Mouse (Mus musculus): ENCODE results near the gene Tex50. TPM values are rescaled to one million over a fixed set of nuclear protein-coding genes. Genes with fewer than 3 reads are reported as not detected.
"Not testable (repeated sequence)": the region's sequence is repeated elsewhere in the genome, so short reads cannot be mapped to it uniquely, and the experiment has no call there.

Tex50 gene
- total RNA-seq (2021): not detected

DNA sequence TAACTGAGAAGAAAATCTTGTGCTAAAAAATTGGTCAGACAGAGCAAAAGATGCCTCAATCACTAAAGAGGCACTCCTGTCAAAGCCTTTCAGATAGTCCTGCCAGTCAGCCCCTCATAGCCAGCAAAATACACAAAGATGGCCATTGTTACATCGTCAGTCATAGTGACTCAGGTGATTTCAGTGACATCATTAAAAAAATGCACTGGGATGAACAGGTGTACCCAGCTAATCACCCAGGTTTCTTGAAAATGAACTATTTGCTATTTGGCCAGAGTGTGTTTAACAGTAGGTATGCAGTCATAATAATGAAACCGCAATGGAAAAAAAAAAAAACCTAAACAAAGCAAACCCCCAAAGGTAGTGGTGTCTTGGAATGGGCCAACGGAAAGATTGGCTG, at the start of gene Tex50:
TSS of gene Tex50 (minus strand) at position 101 of the 400 bp plus-strand sequence.
- intact Hi-C loops (cut with DNase I): no loop called here
- no peak for DNase-seq (ENCODE audit: low spot score in 2 of 2)

DNA sequence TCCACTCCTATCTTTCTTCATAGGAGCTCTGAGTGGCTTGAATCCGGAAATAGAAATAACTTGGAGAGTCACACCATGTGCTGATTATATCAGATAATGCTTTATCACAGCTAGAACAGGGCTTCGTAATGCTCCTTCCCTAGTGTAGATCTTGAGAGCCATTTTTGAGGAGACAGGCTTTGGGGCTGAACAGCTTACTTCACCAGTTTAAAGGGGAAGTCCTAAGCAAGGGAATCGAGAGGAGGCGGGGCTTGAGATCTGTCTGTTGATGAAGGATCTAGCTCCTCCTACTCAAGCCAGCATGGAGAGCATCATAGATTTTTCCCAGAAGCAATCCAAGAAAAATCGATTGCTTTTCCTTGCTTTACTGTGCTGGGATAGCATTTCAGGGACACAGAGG, 40.7 kb upstream of the Tex50 start:
- intact Hi-C loops (cut with DNase I): loop anchor here (5.0 to 10.0 kb wide), 3 partner anchors 87 to 455 kb away; no protein-coding TSS in a partner anchor
- no peak for DNase-seq (ENCODE audit: low spot score in 2 of 2)

DNA sequence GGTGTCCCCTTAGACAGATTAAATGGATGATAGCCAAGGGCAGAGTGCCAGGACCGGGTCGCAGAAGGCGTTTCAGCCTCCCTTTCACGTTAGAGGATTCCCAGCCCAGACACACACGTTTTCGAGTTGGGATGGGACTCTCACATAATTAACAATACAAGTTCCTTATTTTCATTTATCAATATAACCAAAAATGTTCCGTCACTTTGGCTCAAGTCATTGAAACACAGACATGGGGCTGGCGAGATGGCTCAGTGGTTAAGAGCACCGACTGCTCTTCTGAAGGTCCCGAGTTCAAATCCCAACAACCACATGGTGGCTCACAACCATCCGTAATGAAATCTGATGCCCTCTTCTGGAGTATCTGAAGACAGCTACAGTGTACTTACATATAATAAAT, 37.2 kb upstream of the Tex50 start:
- intact Hi-C loops (cut with DNase I): loop anchor here (5.0 to 10.0 kb wide), 3 partner anchors 91 to 452 kb away; no protein-coding TSS in a partner anchor
- DNase-seq (ENCODE audit: low spot score in 2 of 2): not testable (repeated sequence)

DNA sequence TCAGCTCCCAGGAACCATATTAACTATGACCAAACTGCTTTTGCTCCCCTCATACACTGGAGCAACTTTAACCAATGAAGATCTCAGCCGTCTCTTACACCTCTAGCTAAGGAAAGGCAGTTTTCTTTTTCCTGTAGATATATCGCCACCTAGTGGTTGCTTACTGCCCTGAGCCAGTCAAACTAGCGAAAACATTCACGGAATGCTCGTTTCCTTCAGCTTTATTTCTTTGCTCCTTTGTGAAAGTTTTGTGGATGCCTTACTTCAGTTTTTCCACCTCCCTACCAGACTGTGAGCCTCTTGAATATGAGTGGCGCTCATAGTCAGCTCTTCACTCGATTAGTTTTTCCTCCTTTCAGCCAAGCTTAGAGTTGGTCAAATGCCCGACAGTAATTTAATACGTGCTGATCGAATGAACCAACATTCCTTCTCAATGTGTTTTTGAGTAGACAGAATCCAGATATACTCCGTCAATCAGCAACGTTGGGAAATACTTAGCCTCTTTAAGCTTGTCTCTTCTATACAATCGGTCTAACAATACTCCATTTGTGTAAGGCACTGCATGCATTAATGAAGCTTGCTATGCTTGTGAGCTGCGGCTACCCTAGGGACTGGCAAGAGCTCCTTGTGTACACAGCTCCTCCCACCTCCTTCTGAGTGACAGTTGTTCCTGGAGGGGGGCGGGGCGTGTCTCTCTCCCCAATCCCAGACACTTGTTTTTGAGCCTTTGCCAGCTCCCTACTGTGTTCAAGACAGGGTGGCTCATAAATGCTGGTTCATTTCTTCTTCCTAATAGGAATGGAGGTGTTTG, 36.6 kb upstream of the Tex50 start:
- intact Hi-C loops (cut with DNase I): loop anchor here (5.0 to 10.0 kb wide), 3 partner anchors 92 to 451 kb away; no protein-coding TSS in a partner anchor

DNA sequence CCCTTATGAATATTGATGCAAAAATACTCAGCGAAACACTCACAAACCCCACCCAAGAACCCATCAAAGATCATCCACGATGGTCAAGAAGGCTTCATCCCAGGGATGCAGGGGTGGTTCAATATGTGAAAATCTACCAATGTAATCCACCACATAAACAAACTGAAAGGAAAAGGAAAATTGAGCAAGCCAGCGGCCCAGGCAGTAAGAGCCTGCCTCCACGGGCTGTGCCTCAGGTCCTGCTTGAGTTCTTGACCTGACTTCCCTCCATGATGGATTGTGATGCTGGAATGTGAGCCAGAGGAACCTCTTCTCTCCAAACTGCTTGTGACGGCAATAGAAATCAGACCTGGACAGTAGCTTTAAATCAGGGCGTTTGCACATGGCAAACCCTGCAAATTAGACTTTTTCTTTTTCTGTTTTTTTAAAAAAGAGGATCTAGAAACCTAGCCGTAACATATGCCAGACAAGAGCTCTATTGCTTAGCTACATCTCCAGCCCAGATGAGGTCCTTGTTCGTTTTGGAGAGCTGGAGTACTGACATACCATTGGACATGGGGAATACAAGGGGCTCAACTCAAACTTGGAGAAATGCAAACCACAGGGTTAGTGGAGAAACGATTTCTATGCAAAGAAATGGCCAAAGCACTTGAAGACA, 31.3 kb upstream of the Tex50 start:
- DNase-seq (ENCODE audit: low spot score in 2 of 2): no peak
- intact Hi-C loops (cut with DNase I): loop anchor here (10.0 kb wide), 2 partner anchors 226 to 446 kb away; no protein-coding TSS in a partner anchor

More for the DNA sequence above, 36.6 kb upstream of the Tex50 start:
- DNase-seq (ENCODE audit: low spot score in 2 of 2): peak; percentile 79 to 89

DNA sequence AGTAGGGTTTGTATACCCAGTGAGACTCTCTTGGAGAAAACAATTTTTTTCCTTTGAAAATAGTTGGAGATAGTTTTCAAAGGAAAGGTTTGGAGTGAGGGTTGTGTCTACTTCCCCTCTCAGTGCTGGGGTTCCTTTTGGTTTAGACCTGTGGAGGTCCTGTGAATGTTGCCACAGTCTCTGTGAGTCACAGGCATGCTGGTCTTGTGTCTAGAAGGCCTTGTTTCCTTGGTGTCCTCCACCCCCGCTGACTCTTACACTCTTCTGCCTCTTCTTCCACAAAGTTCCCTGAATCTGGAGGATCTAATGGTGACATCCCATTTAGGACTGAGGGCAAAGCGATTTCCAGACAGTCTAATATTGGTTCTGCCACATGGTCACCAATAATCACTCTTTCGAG, 26.3 kb upstream of the Tex50 start:
- no peak for DNase-seq (ENCODE audit: low spot score in 2 of 2)
- intact Hi-C loops (cut with DNase I): no loop called here

DNA sequence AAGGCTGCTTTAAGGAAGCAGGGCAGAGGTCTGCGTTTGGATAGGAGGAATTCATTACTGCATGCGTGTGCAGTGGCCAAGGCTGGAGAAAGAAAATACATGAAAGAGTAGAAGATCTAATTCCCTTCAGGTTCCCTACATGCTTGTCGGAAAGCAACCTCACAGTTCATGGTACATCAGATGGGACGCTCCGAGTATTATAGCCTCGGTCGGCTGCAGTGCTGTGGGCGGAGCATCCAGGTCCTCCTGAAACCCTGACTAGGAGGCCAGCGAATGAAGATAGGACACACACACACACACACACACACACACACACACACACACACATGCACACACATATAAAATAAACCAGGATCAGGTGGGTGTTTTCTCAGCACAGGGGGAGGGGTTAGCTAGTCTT, 24.6 kb upstream of the Tex50 start:
- no peak for DNase-seq (ENCODE audit: low spot score in 2 of 2)
- intact Hi-C loops (cut with DNase I): no loop called here

DNA sequence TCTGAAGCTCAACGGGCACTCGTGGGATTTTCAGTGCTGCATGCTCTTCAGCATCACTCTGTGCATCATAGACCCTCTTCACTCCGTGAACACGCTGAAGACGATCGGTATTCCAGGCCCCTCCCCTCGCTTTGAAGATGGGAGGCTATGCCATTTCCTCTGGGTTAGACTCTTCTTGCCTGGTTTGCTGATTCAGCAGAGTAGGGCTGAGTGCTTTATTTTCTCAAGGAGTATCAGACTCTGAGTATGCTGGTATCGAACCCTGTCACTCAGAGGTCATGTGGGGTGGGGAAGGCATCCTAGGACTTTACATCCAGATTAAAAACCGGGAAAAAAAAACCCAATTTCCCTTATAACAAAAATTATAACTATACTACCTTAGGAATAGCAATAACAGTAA, 23.3 kb upstream of the Tex50 start:
- intact Hi-C loops (cut with DNase I): no loop called here
- DNase-seq (ENCODE audit: low spot score in 2 of 2): no peak

DNA sequence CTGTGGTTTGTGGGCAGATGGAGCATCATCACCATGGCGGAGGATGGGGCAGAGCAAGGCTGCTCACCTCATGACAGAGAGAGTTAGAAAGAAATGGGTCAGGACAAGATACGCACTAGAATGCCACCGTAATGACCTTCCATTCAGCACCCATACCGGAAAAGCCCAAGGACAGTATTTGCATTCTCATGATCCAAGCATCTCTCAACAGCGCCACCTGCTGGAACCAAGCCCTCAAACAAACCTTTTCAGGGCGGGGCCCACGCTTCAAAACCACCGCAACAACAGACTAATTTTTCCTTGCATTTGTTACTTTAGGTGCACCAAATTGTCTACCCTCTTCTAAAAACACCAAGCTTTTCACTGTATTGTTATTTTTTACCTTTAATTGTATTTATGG, 21.6 kb upstream of the Tex50 start:
- DNase-seq (ENCODE audit: low spot score in 2 of 2): peak; percentile 7 to 28
- intact Hi-C loops (cut with DNase I): no loop called here

DNA sequence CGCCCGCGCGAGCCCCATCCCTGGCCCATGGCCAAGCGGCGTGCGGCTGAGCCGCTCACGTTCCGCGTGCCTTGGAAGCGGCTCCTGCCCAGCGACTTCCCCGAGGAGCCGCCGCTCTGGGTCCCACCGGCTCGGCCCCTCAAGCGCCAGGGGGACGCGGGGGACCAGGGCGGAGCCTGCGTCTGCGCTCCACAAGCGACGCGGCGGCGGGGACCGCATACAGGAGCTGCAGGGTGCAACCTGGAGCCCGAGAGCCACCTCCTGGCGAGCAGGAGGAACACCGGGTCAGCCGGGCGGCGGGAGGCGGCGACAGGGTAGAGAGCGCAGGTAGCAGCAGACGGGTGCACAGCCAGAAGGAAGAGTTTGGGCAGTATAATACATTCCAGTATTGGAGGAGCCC, 11.5 kb upstream of the Tex50 start:
- peak; percentile 67 to 74 for DNase-seq (ENCODE audit: low spot score in 2 of 2)
- intact Hi-C loops (cut with DNase I): no loop called here

DNA sequence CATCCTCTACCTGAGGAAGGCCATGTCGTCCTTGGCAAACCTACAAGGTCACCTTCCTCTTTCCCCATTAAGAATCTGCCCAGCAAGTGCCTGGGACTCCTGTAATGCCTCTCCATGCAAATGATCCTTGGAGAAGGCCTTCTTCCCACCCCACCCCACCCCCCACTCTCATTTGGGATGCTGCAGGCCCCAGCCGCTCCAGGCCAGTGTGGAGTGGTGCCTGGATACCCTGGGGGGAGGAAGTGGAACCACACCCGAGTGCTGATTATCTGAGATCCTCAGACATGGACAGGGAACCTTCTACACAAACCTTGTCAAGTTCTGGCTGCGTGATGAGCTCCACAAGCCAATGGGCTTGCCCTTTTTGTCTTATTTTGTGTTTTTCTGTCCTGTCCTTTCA, 1.2 kb upstream of the Tex50 start:
- intact Hi-C loops (cut with DNase I): no loop called here
- no peak for DNase-seq (ENCODE audit: low spot score in 2 of 2)

DNA sequence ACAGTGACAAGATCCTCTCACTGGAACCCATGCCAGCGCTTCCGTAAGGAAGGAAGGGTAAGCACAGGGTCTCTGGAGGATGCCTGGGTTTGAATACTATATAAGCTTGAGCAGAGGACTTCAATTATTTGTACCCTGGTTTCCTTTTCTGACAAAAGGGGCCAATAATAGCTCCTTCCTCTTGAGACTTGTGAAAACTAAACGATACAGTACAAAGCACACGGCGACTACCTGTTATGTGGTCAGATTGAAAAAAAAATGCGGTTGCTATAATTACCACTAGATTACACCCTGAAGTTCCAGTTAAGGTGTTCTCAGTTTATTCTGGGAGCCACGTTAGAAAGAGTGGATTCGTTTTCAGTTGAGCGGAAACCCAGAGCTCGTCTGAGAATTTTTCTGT, 2.6 kb downstream of the Tex50 start:
- intact Hi-C loops (cut with DNase I): no loop called here
- DNase-seq (ENCODE audit: low spot score in 2 of 2): no peak

DNA sequence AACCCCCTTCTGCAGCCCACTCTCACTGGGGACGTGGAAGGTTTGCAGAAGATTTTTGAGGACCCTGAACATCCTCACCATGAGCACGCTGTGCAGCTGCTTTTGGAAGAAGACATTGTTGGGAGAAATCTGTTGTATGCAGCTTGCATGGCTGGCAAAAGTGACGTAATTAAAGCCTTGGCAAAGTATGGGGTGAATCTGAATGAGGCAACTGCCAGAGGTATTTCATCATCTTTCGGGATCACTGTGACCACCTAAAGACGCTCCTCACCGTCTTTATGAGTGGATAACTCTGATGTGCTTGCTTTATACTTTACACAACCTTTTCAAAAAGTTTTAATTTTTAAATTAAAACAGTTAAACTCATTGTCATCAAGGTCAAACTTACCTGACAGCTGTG, 8.0 kb downstream of the Tex50 start:
- intact Hi-C loops (cut with DNase I): no loop called here
- DNase-seq (ENCODE audit: low spot score in 2 of 2): no peak

DNA sequence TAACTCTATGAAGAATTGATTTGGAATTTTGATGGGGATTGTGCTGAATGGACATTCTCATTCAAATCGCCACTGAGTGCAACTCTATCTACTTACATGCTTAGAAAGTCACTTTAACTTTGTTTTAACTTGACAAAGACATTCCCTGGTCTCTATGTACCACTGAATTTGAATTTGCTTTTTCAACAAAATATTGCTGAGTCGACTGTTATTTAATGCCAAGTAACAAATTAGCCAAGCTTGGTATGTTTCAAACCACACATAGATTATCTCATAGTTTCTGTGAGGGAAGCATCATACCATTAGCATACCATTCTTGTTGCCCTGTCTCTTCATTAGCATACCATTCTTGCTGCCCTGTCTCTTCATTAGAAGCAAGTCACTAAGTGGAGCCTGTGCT, 11.2 kb downstream of the Tex50 start:
- intact Hi-C loops (cut with DNase I): no loop called here
- no peak for DNase-seq (ENCODE audit: low spot score in 2 of 2)

DNA sequence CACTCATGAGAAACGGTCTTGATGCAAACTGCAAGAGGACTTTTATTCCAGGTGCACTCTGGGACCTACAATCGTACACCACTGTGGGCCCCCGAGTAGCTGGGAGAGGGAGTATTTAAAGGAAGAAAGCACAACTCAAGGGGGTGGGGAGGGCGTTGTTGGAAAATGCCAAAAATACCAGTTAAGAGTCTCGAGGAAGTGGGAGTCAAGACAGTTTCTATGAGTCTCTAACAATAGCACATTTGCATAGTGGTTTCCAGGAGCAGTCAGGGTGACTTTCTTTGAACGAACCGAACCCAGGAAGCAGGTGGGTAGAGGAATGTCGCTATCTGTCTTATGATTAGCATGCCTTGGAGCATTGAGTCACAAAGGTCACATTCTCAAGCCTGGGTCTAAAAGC, 13.5 kb downstream of the Tex50 start:
- intact Hi-C loops (cut with DNase I): not testable (repeated sequence)
- peak in 1 of 2 experiments; percentile 21 for DNase-seq (ENCODE audit: low spot score in 2 of 2)

DNA sequence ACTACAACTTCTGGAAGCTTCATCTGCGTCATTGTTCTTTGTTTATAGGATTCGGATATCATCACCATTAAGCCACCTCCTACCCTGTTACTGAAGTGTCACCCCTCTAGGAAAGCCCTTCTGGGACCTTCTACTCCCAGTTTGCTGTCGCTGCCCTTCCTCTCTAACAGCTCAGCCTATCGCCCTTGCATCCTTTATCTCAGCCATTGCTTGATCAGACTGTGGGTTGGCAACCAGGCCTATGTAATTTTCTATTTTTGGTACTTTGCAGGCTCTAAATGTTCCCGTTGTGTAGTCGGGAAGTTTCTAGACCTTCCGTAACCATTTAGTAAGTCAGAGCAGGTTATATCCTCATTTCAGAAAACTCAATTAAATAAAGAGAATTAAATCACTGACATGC, 15.9 kb downstream of the Tex50 start:
- intact Hi-C loops (cut with DNase I): no loop called here
- peak; percentile 23 to 25 for DNase-seq (ENCODE audit: low spot score in 2 of 2)

DNA sequence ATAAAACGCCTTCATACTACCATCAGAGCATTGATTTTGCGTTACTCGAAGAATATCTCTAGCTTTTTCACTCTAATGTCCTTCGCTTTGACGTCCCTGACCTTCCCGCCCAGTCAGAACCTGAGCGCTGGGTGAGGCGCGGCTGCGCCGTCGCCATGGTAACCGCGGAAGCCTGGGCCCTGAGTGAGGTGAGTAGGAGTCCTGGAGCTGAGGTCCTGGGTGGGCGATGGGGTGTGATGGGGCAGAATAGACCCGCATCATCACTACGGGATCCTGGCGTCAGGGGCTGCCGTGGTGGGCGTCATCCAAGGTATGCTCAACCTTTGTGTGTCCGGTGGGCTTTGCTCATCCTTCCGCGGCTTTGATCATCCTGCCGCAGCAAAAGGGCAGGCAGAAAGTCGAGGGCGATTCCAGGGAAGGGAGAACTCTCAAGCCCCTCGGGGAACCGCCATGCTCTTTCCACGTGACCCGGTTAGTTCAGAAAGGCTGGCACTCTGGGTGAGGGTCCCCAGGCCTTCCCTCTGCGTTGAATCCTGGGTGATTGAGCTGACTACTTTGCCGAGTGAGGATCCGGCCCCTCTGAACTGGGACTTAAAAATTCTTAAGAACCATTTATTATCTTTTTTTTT, 16.5 kb downstream of the Tex50 start, which contains the start of gene Ankrd45:
TSS of gene Ankrd45 (plus strand) at position 161 of the 629 bp plus-strand sequence.
- DNase-seq (ENCODE audit: low spot score in 2 of 2): peak; percentile 67 to 83
- intact Hi-C loops (cut with DNase I): no loop called here

DNA sequence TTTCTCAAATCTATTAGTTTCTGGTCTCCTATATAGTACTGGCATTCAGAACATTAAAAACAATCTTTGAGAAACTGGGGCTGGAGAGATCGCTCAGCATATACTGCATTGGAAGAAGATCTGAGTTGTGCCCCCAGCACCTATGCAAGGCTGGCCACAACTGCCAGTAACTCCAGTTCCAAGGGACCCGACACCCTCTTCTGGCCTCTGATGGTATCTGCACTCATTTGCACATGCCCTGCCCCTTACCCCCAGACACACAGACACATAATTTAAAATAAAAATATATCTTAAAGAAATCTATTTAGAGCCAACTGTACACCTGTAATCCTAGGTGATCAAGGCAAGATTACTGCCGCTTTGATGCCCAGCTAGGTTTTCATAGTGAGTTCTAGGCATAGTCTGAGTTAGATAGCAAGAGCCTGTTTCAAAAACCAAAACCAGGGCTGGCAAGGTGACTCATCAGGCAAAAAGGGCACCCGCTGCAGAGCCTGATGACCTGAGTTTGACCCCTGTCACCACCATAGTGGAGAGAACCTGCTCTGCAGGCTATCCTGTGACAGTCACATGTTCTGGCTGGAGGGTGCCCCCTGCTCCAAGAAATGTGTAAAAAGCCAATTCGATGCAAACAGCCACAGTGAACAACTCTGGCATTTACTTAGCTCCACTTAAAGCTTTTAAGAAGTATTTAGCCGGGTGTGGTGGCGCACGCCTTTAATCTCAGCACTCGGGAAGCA, 18.9 kb downstream of the Tex50 start:
- intact Hi-C loops (cut with DNase I): no loop called here
- no peak for DNase-seq (ENCODE audit: low spot score in 2 of 2)

DNA sequence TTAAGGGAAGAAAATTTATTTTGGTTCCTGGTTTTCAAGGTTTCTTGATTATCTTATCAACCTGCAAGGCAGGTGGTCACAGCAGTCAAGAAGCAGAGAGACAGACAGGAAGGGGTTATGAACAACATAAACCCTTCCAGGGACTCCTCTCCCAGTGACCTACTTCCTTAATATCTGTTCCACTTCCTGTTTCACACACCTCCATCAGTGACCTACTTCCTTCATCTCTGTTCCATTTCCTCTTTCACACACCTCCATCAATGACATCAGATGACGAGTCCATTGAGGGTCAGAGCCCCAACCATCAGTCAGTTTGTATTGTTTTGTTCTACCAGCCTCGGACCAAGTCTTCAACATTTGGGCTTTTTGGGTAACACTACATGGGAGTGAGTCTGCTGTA, 19.6 kb downstream of the Tex50 start:
- intact Hi-C loops (cut with DNase I): no loop called here
- no peak for DNase-seq (ENCODE audit: low spot score in 2 of 2)

All from left cerebral cortex, postnatal 25 days (tissue).